32 mouse cellular contexts compared by ENCODE assay signal in genomic region chr1:168296290-168296689, GRCm38 (mm10).
DNase-seq lines count a peak whose midpoint lies in the region; ATAC-seq lines count a peak whose summit lies in the region.
"Had no signal": no experiment of that assay in that cellular context is flagged by ENCODE, and none has a peak within 500 bp of the region (broad histone marks: within the 10 kb centered on the region; RNA-seq: fewer than 3 reads in every experiment).

No protein-coding gene starts in this region.

- 0 out of 2 replicates have a peak overlapping the region, but pooled peaks have one; percentile 31 for H3K27ac ChIP-seq in hindbrain, embryonic 12.5 days
- H3K27ac ChIP-seq in hindbrain, embryonic 10.5 days: no peak overlapping the region
- H3K27ac ChIP-seq in midbrain, embryonic 12.5 days (replicated peaks): 0 out of 2 replicates have a peak overlapping the region, but pooled peaks have one; percentile 20
- H3K27ac ChIP-seq in midbrain, embryonic 13.5 days: no peak overlapping the region
- no peak overlapping the region for H3K27ac ChIP-seq in intestine, embryonic 15.5 days
- no peak overlapping the region for H3K27ac ChIP-seq in neural tube, embryonic 14.5 days (ENCODE audit: low read depth, low read length)
- H3K27ac ChIP-seq: embryonic facial prominence, embryonic 12.5 days; heart, embryonic 13.5 days; kidney, postnatal 0 days; limb, embryonic 15.5 days; liver, embryonic 14.5 days; lung, embryonic 15.5 days; stomach, embryonic 15.5 days had no signal

- no peak overlapping the region for H3K9ac ChIP-seq in hindbrain, embryonic 12.5 days
- H3K9ac ChIP-seq in midbrain, embryonic 12.5 days (replicated peaks): no peak overlapping the region
- H3K9ac ChIP-seq in midbrain, embryonic 13.5 days (replicated peaks): no peak overlapping the region
- H3K9ac ChIP-seq in intestine, embryonic 15.5 days: no peak overlapping the region
- no peak overlapping the region for H3K9ac ChIP-seq in neural tube, embryonic 14.5 days (replicated peaks; ENCODE audit: low read depth, low read length)
- H3K9ac ChIP-seq: embryonic facial prominence, embryonic 12.5 days; heart, embryonic 13.5 days; limb, embryonic 15.5 days; liver, embryonic 14.5 days; lung, embryonic 15.5 days; stomach, embryonic 15.5 days had no signal

- no peaks in the 10 kb centered on the region for H3K27me3 ChIP-seq in hindbrain, embryonic 12.5 days
- no peaks in the 10 kb centered on the region for H3K27me3 ChIP-seq in hindbrain, embryonic 10.5 days (ENCODE audit: insufficient read depth, poor library complexity, severe bottlenecking)
- H3K27me3 ChIP-seq in midbrain, embryonic 12.5 days: no peaks in the 10 kb centered on the region
- H3K27me3 ChIP-seq in midbrain, embryonic 13.5 days: no peaks in the 10 kb centered on the region
- H3K27me3 ChIP-seq in intestine, embryonic 15.5 days (replicated peaks): no peaks in the 10 kb centered on the region
- no peaks in the 10 kb centered on the region for H3K27me3 ChIP-seq in neural tube, embryonic 14.5 days (ENCODE audit: control insufficient read depth, insufficient read depth, low read length)
- H3K27me3 ChIP-seq: CH12.LX; embryonic facial prominence, embryonic 12.5 days; heart, embryonic 13.5 days; lung, embryonic 15.5 days; megakaryocyte, embryonic 14.5 days; Patski; stomach, embryonic 15.5 days had no signal

- no peak overlapping the region for H3K4me2 ChIP-seq in hindbrain, embryonic 12.5 days (replicated peaks)
- H3K4me2 ChIP-seq in midbrain, embryonic 12.5 days (replicated peaks): no peak overlapping the region
- no peak overlapping the region for H3K4me2 ChIP-seq in midbrain, embryonic 13.5 days (replicated peaks)
- H3K4me2 ChIP-seq in intestine, embryonic 15.5 days (replicated peaks): no peak overlapping the region
- H3K4me2 ChIP-seq in neural tube, embryonic 14.5 days (ENCODE audit: low read depth, low read length): no peak overlapping the region
- H3K4me2 ChIP-seq: embryonic facial prominence, embryonic 12.5 days; heart, embryonic 13.5 days; limb, embryonic 15.5 days; lung, embryonic 15.5 days; stomach, embryonic 15.5 days had no signal

- no peaks in the 10 kb centered on the region for H3K9me3 ChIP-seq in hindbrain, embryonic 12.5 days (replicated peaks)
- no peaks in the 10 kb centered on the region for H3K9me3 ChIP-seq in hindbrain, embryonic 10.5 days
- H3K9me3 ChIP-seq in midbrain, embryonic 12.5 days: no peaks in the 10 kb centered on the region
- no peaks in the 10 kb centered on the region for H3K9me3 ChIP-seq in midbrain, embryonic 13.5 days
- H3K9me3 ChIP-seq in intestine, embryonic 15.5 days: no peaks in the 10 kb centered on the region
- H3K9me3 ChIP-seq in neural tube, embryonic 14.5 days (ENCODE audit: control insufficient read depth, low read length): no peaks in the 10 kb centered on the region
- H3K9me3 ChIP-seq: embryonic facial prominence, embryonic 12.5 days; heart, embryonic 13.5 days; limb, embryonic 15.5 days; lung, embryonic 15.5 days; megakaryocyte, embryonic 14.5 days; stomach, embryonic 15.5 days had no signal

- peaks cover 36% of the 10 kb centered on the region for H3K4me1 ChIP-seq in hindbrain, embryonic 12.5 days
- H3K4me1 ChIP-seq in hindbrain, embryonic 10.5 days (replicated peaks): peaks cover 22% of the 10 kb centered on the region
- H3K4me1 ChIP-seq in midbrain, embryonic 12.5 days: peaks cover 40% of the 10 kb centered on the region
- H3K4me1 ChIP-seq in midbrain, embryonic 13.5 days (replicated peaks): peaks cover 47% of the 10 kb centered on the region
- peaks cover 6% of the 10 kb centered on the region for H3K4me1 ChIP-seq in intestine, embryonic 15.5 days (replicated peaks)
- peaks cover 26% of the 10 kb centered on the region for H3K4me1 ChIP-seq in neural tube, embryonic 14.5 days (ENCODE audit: control insufficient read depth, insufficient read depth, low read length)

- no peak overlapping the region for H3K4me3 ChIP-seq in hindbrain, embryonic 12.5 days
- no peak overlapping the region for H3K4me3 ChIP-seq in hindbrain, embryonic 10.5 days
- H3K4me3 ChIP-seq in midbrain, embryonic 12.5 days: no peak overlapping the region
- no peak overlapping the region for H3K4me3 ChIP-seq in midbrain, embryonic 13.5 days (replicated peaks)
- no peak overlapping the region for H3K4me3 ChIP-seq in intestine, embryonic 15.5 days (replicated peaks)
- H3K4me3 ChIP-seq in neural tube, embryonic 14.5 days (ENCODE audit: low read depth, low read length): no peak overlapping the region
- H3K4me3 ChIP-seq: embryonic facial prominence, embryonic 12.5 days; heart, embryonic 13.5 days; limb, embryonic 15.5 days; lung, embryonic 15.5 days; megakaryocyte, embryonic 14.5 days; stomach, embryonic 15.5 days had no signal

- DNase-seq in hindbrain, embryonic 10.5 days (ENCODE audit: low spot score): no peak
- DNase-seq in layer of hippocampus, adult 18-20 months (ENCODE audit: low spot score in 2 of 2): no peak
- DNase-seq: adrenal gland, adult 2 months; cerebellum, adult 18-20 months; cerebellum, postnatal 14 days; gastrocnemius, postnatal 25 days; heart, adult 18-20 months; heart, postnatal 14 days; kidney, adult 18-20 months; lung, postnatal 36 days; right cerebral cortex, adult 18-20 months; right cerebral cortex, postnatal 4 days; thymus, postnatal 4 days had no signal

- 60% methylated on average over 2 of the region's 2 CpGs for WGBS in hindbrain, embryonic 12.5 days
- WGBS in hindbrain, embryonic 10.5 days: 85% methylated on average over 2 of the region's 2 CpGs
- WGBS in midbrain, embryonic 12.5 days: 64% methylated on average over 2 of the region's 2 CpGs
- 62% methylated on average over 2 of the region's 2 CpGs for WGBS in midbrain, embryonic 13.5 days
- 50% methylated on average over 2 of the region's 2 CpGs for WGBS in intestine, embryonic 15.5 days
- 26% methylated on average over 2 of the region's 2 CpGs for WGBS in neural tube, embryonic 14.5 days

- ATAC-seq in hindbrain, embryonic 12.5 days (ENCODE audit: low FRiP score): no peak
- ATAC-seq in midbrain, embryonic 12.5 days (ENCODE audit: low FRiP score, low read depth): no peak
- ATAC-seq in midbrain, embryonic 13.5 days: no peak
- ATAC-seq in intestine, embryonic 15.5 days: peak; percentile 32
- ATAC-seq in neural tube, embryonic 14.5 days (ENCODE audit: low read depth): peak; percentile 54
- ATAC-seq in CD4-positive, CD25-positive, alpha-beta regulatory T cell, adult 4 months: no peak
- ATAC-seq: forebrain, embryonic 14.5 days; hindbrain, embryonic 16.5 days; Patski had no signal

- H3K36me3 ChIP-seq in hindbrain, embryonic 12.5 days: no peaks in the 10 kb centered on the region
- peaks cover 16% of the 10 kb centered on the region for H3K36me3 ChIP-seq in hindbrain, embryonic 10.5 days
- no peaks in the 10 kb centered on the region for H3K36me3 ChIP-seq in midbrain, embryonic 12.5 days
- no peaks in the 10 kb centered on the region for H3K36me3 ChIP-seq in midbrain, embryonic 13.5 days
- no peaks in the 10 kb centered on the region for H3K36me3 ChIP-seq in intestine, embryonic 15.5 days
- H3K36me3 ChIP-seq in neural tube, embryonic 14.5 days (ENCODE audit: control insufficient read depth, insufficient read depth, low read length): no peaks in the 10 kb centered on the region
- H3K36me3 ChIP-seq: G1E; limb, embryonic 15.5 days; stomach, embryonic 15.5 days had no signal

Comparison
In these comparisons a context has a peak if more than half of its experiments do, and no peak if none do; other contexts are left out.
1. H3K27ac ChIP-seq: peak in hindbrain, embryonic 12.5 days (single experiment) and midbrain, embryonic 12.5 days (single experiment); none in hindbrain, embryonic 10.5 days (single experiment), midbrain, embryonic 13.5 days (single experiment), intestine, embryonic 15.5 days (single experiment) and neural tube, embryonic 14.5 days (single experiment).
2. ATAC-seq: peak in intestine, embryonic 15.5 days (single experiment) and neural tube, embryonic 14.5 days (single experiment); none in hindbrain, embryonic 12.5 days (single experiment), midbrain, embryonic 12.5 days (single experiment), midbrain, embryonic 13.5 days (single experiment) and CD4-positive, CD25-positive, alpha-beta regulatory T cell, adult 4 months (single experiment).